Mouse (Mus musculus) kidney, adult 2 months (tissue): Measurements from ENCODE around the gene Ppfia2. TPM values are rescaled to one million over a fixed set of nuclear protein-coding genes. Genes with fewer than 3 reads are reported as not detected.

Experiments used
- DNase-seq: peaks from one replicate; pipeline ENCODE4 v3.0.0; 2021
- H3K27ac ChIP-seq: fragments of 200-500 bp; 2 replicates; pipeline ENCODE4 v1.5.1; 2012; ENCODE audit warnings: low read depth, low read length, control low read depth, inconsistent platforms; ENCODE audit not compliant: insufficient read depth
- H3K27me3 ChIP-seq: fragments of 200-500 bp; replicated peaks from 2 replicates; pipeline ENCODE4 v1.6.1; 2012; ENCODE audit warnings: mild to moderate bottlenecking, moderate library complexity, low read length, inconsistent platforms; ENCODE audit not compliant: control insufficient read depth, insufficient read depth
- H3K36me3 ChIP-seq: fragments of 200-500 bp; 2 replicates; pipeline ENCODE4 v1.6.1; 2012; ENCODE audit warnings: mild to moderate bottlenecking, moderate library complexity, low read length, inconsistent platforms; ENCODE audit not compliant: control insufficient read depth, insufficient read depth
- H3K4me1 ChIP-seq: fragments of 200-500 bp; 2 replicates; pipeline ENCODE4 v1.6.1; 2011; ENCODE audit warnings: low read length; ENCODE audit not compliant: control insufficient read depth, insufficient read depth
- H3K4me3 ChIP-seq: fragments of 200-500 bp; 2 replicates; pipeline ENCODE4 v1.5.1; 2011; ENCODE audit warnings: mild to moderate bottlenecking, low read depth, low read length, control low read depth; ENCODE audit not compliant: insufficient read depth
- CTCF ChIP-seq: fragments of 200-500 bp; conservative IDR thresholded peaks from 2 replicates; pipeline ENCODE4 v1.5.1; 2011; ENCODE audit warnings: low read depth, mild to moderate bottlenecking, control low read depth, low read length, moderate library complexity, mixed read lengths; ENCODE audit not compliant: insufficient read depth, insufficient read length
- POLR2A ChIP-seq: fragments of 200-500 bp; IDR thresholded peaks from one replicate; pipeline ENCODE4 v1.6.1; 2011; ENCODE audit warnings: low read depth, low read length, control low read depth
- WGBS: fragments of 180-500 bp; shearing (Covaris S2); methylation state at CpG from one replicate; pipeline ENCODE4 v1.1.7; 2018; 5-methylcytosine and 5-hydroxymethylcytosine counted together
- polyA plus RNA-seq: library from polyadenylated mRNA; depleted of rRNA; stranded (reverse); fragments of >200 nt; gene quantifications from 2 replicates; pipeline ENCODE4 v1.2.3, GENCODE M21; 2012

The Ppfia2 gene
- polyA plus RNA-seq, 1 experiment, result 0.09 TPM

- TF ChIP-seq POLR2A, result no peak
- no peak for TF ChIP-seq CTCF
- DNase-seq, result no peak
- H3K27me3 ChIP-seq, result no peaks in the 10 kb centered on the region
- H3K4me1 ChIP-seq, result no peaks in the 10 kb centered on the region
- no peaks in the 10 kb centered on the region for H3K36me3 ChIP-seq
- H3K27ac ChIP-seq, result no peak overlapping the region
- no peak overlapping the region for H3K4me3 ChIP-seq
Observed at GRCm38 (mm10) chr10:106914275-106914674, 444.1 kb downstream of the Ppfia2 start.

- no peaks in the 10 kb centered on the region for H3K36me3 ChIP-seq
- DNase-seq, result no peak
- no peak overlapping the region for H3K4me3 ChIP-seq
- H3K27ac ChIP-seq, result no peak overlapping the region
- TF ChIP-seq POLR2A (no peak), CTCF (no peak)
- no peaks in the 10 kb centered on the region for H3K4me1 ChIP-seq
- no peaks in the 10 kb centered on the region for H3K27me3 ChIP-seq
Observed at GRCm38 (mm10) chr10:106914822-106915221, 444.7 kb downstream of the Ppfia2 start.

GRCm38 (mm10) chr10:106924334-106924733 is 454.2 kb downstream of the Ppfia2 start:
- Histone ChIP-seq H3K36me3 (no peaks in the 10 kb centered on the region), H3K4me3 (no peak overlapping the region), H3K27ac (no peak overlapping the region), H3K27me3 (no peaks in the 10 kb centered on the region; the same call in 1 of the 2 replicates), H3K4me1 (no peaks in the 10 kb centered on the region; the same call in 1 of the 2 replicates)
- TF ChIP-seq CTCF, result no peak
- TF ChIP-seq POLR2A, result no peak
- DNase-seq, result no peak
- WGBS, result 90% methylated on average over 5 of the region's 5 CpGs

GRCm38 (mm10) chr10:106924798-106925197 is 454.7 kb downstream of the Ppfia2 start:
- TF ChIP-seq POLR2A, result no peak
- WGBS, result 90% methylated on average over 3 of the region's 3 CpGs
- no peak overlapping the region for H3K27ac ChIP-seq
- no peaks in the 10 kb centered on the region; the same call in 1 of the 2 replicates for H3K4me1 ChIP-seq
- no peaks in the 10 kb centered on the region; the same call in 1 of the 2 replicates for H3K27me3 ChIP-seq
- H3K4me3 ChIP-seq, result no peak overlapping the region
- no peak for DNase-seq
- H3K36me3 ChIP-seq, result no peaks in the 10 kb centered on the region

- no peak for DNase-seq
- no peaks in the 10 kb centered on the region for H3K36me3 ChIP-seq
- TF ChIP-seq CTCF (no peak), POLR2A (no peak)
- H3K4me1 ChIP-seq, result no peaks in the 10 kb centered on the region
- 68% methylated on average over 9 of the region's 9 CpGs for WGBS
- no peak overlapping the region for H3K4me3 ChIP-seq
- H3K27me3 ChIP-seq, result no peaks in the 10 kb centered on the region; the same call in 1 of the 2 replicates
- no peak overlapping the region for H3K27ac ChIP-seq
Observed at GRCm38 (mm10) chr10:106928576-106929332, 458.6 kb downstream of the Ppfia2 start.

GRCm38 (mm10) chr10:106932571-106933073 is 462.5 kb downstream of the Ppfia2 start:
- DNase-seq, result peak; percentile 36

DNA sequence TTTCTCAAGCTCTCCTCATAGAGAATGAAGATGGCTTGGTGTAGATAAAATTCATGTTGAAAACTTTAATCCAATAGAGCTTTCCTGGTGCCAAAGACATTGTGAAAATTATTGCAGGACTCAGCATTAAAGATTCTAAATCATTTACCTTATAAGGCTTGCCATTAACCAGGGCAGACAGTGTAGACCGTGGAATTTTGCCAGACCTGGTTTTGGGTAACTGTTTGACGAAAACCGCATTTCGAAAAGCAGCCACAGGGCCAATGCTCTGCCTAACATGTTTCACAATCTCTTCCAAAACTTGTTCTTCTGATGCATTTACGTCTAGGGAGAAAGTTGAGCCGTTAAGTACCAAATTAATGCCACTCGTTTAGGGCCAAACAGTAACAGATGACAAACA is 466.9 kb downstream of the Ppfia2 start:
- peak; percentile 81 for DNase-seq
- Histone ChIP-seq H3K4me1 (peaks cover 3% of the 10 kb centered on the region; the same call in 1 of the 2 replicates), H3K36me3 (no peaks in the 10 kb centered on the region), H3K27ac (no peak overlapping the region), H3K4me3 (no peak overlapping the region), H3K27me3 (no peaks in the 10 kb centered on the region)
- TF ChIP-seq POLR2A (no peak), CTCF (no peak)
- 56% methylated on average over 7 of the region's 7 CpGs for WGBS

More at GRCm38 (mm10) chr10:106932571-106933073, 462.5 kb downstream of the Ppfia2 start:
- 11% methylated on average over 13 of the region's 13 CpGs for WGBS
- Histone ChIP-seq H3K4me3 (peak overlapping the region; percentile 12; the same call in 1 of the 2 replicates), H3K27me3 (no peaks in the 10 kb centered on the region), H3K27ac (no peak overlapping the region), H3K4me1 (peaks cover 3% of the 10 kb centered on the region; the same call in 1 of the 2 replicates), H3K36me3 (no peaks in the 10 kb centered on the region)
- TF ChIP-seq POLR2A, result no peak
- TF ChIP-seq CTCF, result no peak
